ENCODE assay signal across 36 mouse cellular contexts in genomic region chr12:13452050-13452449, GRCm38 (mm10).
"Had no signal": no experiment of that assay in that cellular context is flagged by ENCODE, and none has a peak within 500 bp of the region (broad histone marks: within the 10 kb centered on the region; RNA-seq: fewer than 3 reads in every experiment).

No protein-coding gene starts in this region.

- DNase-seq: heart, adult 18-20 months; heart, adult 2 months; heart, postnatal 10 days; heart, postnatal 14 days; heart, postnatal 36 days; heart, postnatal 4 days; kidney, adult 11 months; kidney, adult 18-20 months; kidney, adult 2 months; kidney, adult 8-10 months; kidney, adult 9 months; kidney, postnatal 10 days; kidney, postnatal 14 days; kidney, postnatal 25 days; kidney, postnatal 36 days; kidney, postnatal 4 days; layer of hippocampus, adult 9-11 months had no signal

- H3K4me1 ChIP-seq: heart, embryonic 10.5 days; heart, embryonic 12.5 days; heart, embryonic 13.5 days; heart, embryonic 15.5 days; hindbrain, embryonic 10.5 days; hindbrain, embryonic 12.5 days; hindbrain, embryonic 13.5 days; hindbrain, embryonic 15.5 days; intestine, embryonic 15.5 days; kidney, embryonic 15.5 days had no signal

- H3K9me3 ChIP-seq: heart, embryonic 10.5 days; heart, embryonic 12.5 days; heart, embryonic 13.5 days; heart, embryonic 15.5 days; hindbrain, embryonic 10.5 days; hindbrain, embryonic 12.5 days; hindbrain, embryonic 13.5 days; hindbrain, embryonic 15.5 days; intestine, embryonic 15.5 days; kidney, embryonic 15.5 days had no signal

- ATAC-seq: hindbrain, embryonic 16.5 days; hindbrain, postnatal 0 days; inflammation-experienced regulatory T-cells, adult 6 months; intestine, embryonic 15.5 days; intestine, embryonic 16.5 days; intestine, postnatal 0 days had no signal

- H3K9ac ChIP-seq: heart, embryonic 12.5 days; heart, embryonic 13.5 days; heart, embryonic 15.5 days; hindbrain, embryonic 12.5 days; hindbrain, embryonic 13.5 days; hindbrain, embryonic 14.5 days; hindbrain, embryonic 15.5 days; intestine, embryonic 15.5 days; kidney, embryonic 15.5 days had no signal

- H3K4me3 ChIP-seq: heart, adult 2 months; heart, embryonic 10.5 days; heart, embryonic 12.5 days; heart, embryonic 13.5 days; heart, embryonic 15.5 days; hindbrain, embryonic 10.5 days; hindbrain, embryonic 12.5 days; hindbrain, embryonic 13.5 days; hindbrain, embryonic 15.5 days; intestine, embryonic 15.5 days; kidney, embryonic 15.5 days; layer of hippocampus, adult 2 months had no signal

- H3K36me3 ChIP-seq: heart, embryonic 10.5 days; heart, embryonic 15.5 days had no signal

- H3K27ac ChIP-seq: heart, adult 2 months; heart, embryonic 10.5 days; heart, embryonic 13.5 days; heart, embryonic 15.5 days; hindbrain, embryonic 10.5 days; hindbrain, embryonic 12.5 days; hindbrain, embryonic 13.5 days; hindbrain, embryonic 14.5 days; hindbrain, embryonic 15.5 days; hindbrain, postnatal 0 days; intestine, embryonic 15.5 days; kidney, embryonic 15.5 days; kidney, postnatal 0 days; layer of hippocampus, adult 2 months had no signal

- H3K27me3 ChIP-seq: heart, embryonic 12.5 days; heart, embryonic 13.5 days; heart, embryonic 15.5 days; hindbrain, embryonic 12.5 days; hindbrain, embryonic 13.5 days; hindbrain, embryonic 15.5 days; intestine, embryonic 15.5 days; kidney, embryonic 15.5 days had no signal

- H3K4me2 ChIP-seq: heart, embryonic 11.5 days; heart, embryonic 12.5 days; heart, embryonic 13.5 days; heart, embryonic 15.5 days; hindbrain, embryonic 12.5 days; hindbrain, embryonic 13.5 days; hindbrain, embryonic 14.5 days; hindbrain, embryonic 15.5 days; intestine, embryonic 15.5 days; kidney, embryonic 15.5 days had no signal
